Mouse (Mus musculus) right cerebral cortex, postnatal 36 days (tissue): ENCODE results near the gene Clec4e.
"Not testable (repeated sequence)": the region's sequence is repeated elsewhere in the genome, so short reads cannot be mapped to it uniquely, and the experiment has no call there.

Experiments used
- DNase-seq, 2 experiments: peaks; one replicate each; pipeline ENCODE4 v3.0.0; 2022; ENCODE audit warnings: low spot score in 2 of 2, mixed read lengths in 1 of 2

The Clec4e gene

GRCm38 (mm10) chr6:123289753-123290152, at the start of gene Clec4e:
Clec4e (minus strand) TSS chr6:123289870.
- no peak for DNase-seq

GRCm38 (mm10) chr6:123332503-123332902, 42.8 kb upstream of the Clec4e start:
- no peak for DNase-seq

- no peak for DNase-seq
Measured at GRCm38 (mm10) chr6:123308033-123308432, 18.4 kb upstream of the Clec4e start, which contains the start of gene Vmn2r19. Vmn2r19 (plus strand) TSS chr6:123308333.

GRCm38 (mm10) chr6:123306315-123306714, 16.6 kb upstream of the Clec4e start:
- not testable (repeated sequence) for DNase-seq

- no peak for DNase-seq
Measured at GRCm38 (mm10) chr6:123296687-123297086, 7.0 kb upstream of the Clec4e start.

- not testable (repeated sequence) for DNase-seq
Measured at GRCm38 (mm10) chr6:123293509-123293908, 3.8 kb upstream of the Clec4e start.

GRCm38 (mm10) chr6:123292751-123293400, 3.2 kb upstream of the Clec4e start:
- DNase-seq = no peak

GRCm38 (mm10) chr6:123288931-123289330, 739 bp downstream of the Clec4e start:
- DNase-seq = no peak

GRCm38 (mm10) chr6:123286311-123286710, 3.4 kb downstream of the Clec4e start:
- no peak for DNase-seq

- no peak for DNase-seq
Measured at GRCm38 (mm10) chr6:123279443-123279842, 10.2 kb downstream of the Clec4e start.

GRCm38 (mm10) chr6:123266945-123267344, 22.7 kb downstream of the Clec4e start:
- DNase-seq = no peak

- DNase-seq = no peak
Measured at GRCm38 (mm10) chr6:123265809-123266208, 23.9 kb downstream of the Clec4e start.

- DNase-seq = no peak
Measured at GRCm38 (mm10) chr6:123264194-123264593, 25.5 kb downstream of the Clec4e start.

- DNase-seq = no peak
Measured at GRCm38 (mm10) chr6:123261555-123262161, 28.0 kb downstream of the Clec4e start, which contains the start of gene Clec4d. Clec4d (plus strand) TSS chr6:123262111.

GRCm38 (mm10) chr6:123260868-123261267, 28.8 kb downstream of the Clec4e start:
- no peak for DNase-seq

- DNase-seq = no peak
Measured at GRCm38 (mm10) chr6:123259889-123260603, 29.6 kb downstream of the Clec4e start.

GRCm38 (mm10) chr6:123258946-123259345, 30.7 kb downstream of the Clec4e start:
- no peak for DNase-seq

- DNase-seq = no peak
Measured at GRCm38 (mm10) chr6:123252735-123253134, 36.9 kb downstream of the Clec4e start.

- not testable (repeated sequence) for DNase-seq
Measured at GRCm38 (mm10) chr6:123248862-123249261, 40.8 kb downstream of the Clec4e start.

GRCm38 (mm10) chr6:123244201-123244600, 45.5 kb downstream of the Clec4e start:
- DNase-seq = no peak

- no peak for DNase-seq
Measured at GRCm38 (mm10) chr6:123237582-123237981, 52.1 kb downstream of the Clec4e start.
